Mouse (Mus musculus) CH12.LX (cell line): ENCODE data around the gene Tnfrsf21.

Experiments used
- BHLHE40 ChIP-seq: IDR thresholded peaks from 2 replicates; pipeline ENCODE4 v1.6.1; 2011; ENCODE audit warnings: mild to moderate bottlenecking, low read depth, low read length, improper control_type of control experiment
- CTCF ChIP-seq, 2 experiments: IDR thresholded peaks in 1 of 2; conservative IDR thresholded peaks in 1 of 2; 2 replicates each; pipeline ENCODE4 v1.5.1; 2011 to 2012; ENCODE audit warnings: low read depth in 2 of 2, low read length in 2 of 2, improper control_type of control experiment in 1 of 2, inconsistent platforms in 1 of 2, mild to moderate bottlenecking in 1 of 2, moderate library complexity in 1 of 2
- MAX ChIP-seq: IDR thresholded peaks from 2 replicates; pipeline ENCODE4 v1.6.1; 2011; ENCODE audit warnings: low read length, improper control_type of control experiment
- MAZ ChIP-seq: IDR thresholded peaks from 2 replicates; pipeline ENCODE4 v1.6.1; 2012; ENCODE audit warnings: low read depth, mild to moderate bottlenecking, inconsistent platforms, low read length, improper control_type of control experiment, moderate library complexity
- MEF2A ChIP-seq: IDR thresholded peaks from 2 replicates; pipeline ENCODE4 v1.6.1; 2014; ENCODE audit warnings: low read depth, mild to moderate bottlenecking, inconsistent platforms, low read length, improper control_type of control experiment, borderline replicate concordance
- NRF1 ChIP-seq: IDR thresholded peaks from 2 replicates; pipeline ENCODE4 v1.6.1; 2014; ENCODE audit warnings: low read depth, mild to moderate bottlenecking, inconsistent platforms, low read length, improper control_type of control experiment, moderate library complexity
- POLR2A ChIP-seq: IDR thresholded peaks from 2 replicates; pipeline ENCODE4 v1.6.1; 2011; ENCODE audit warnings: low read depth, mild to moderate bottlenecking, improper control_type of control experiment, low read length
- SMC3 ChIP-seq: IDR thresholded peaks from 2 replicates; pipeline ENCODE4 v1.6.1; 2011; ENCODE audit warnings: low read depth, low read length, improper control_type of control experiment
- TBP ChIP-seq: conservative IDR thresholded peaks from 2 replicates; pipeline ENCODE4 v1.6.1; 2011; ENCODE audit warnings: low read depth, low read length, improper control_type of control experiment
- UBTF ChIP-seq: IDR thresholded peaks from 2 replicates; pipeline ENCODE4 v1.6.1; 2012; ENCODE audit warnings: low read depth, mild to moderate bottlenecking, inconsistent platforms, low read length, improper control_type of control experiment, moderate library complexity
- USF1 ChIP-seq: IDR thresholded peaks from 2 replicates; pipeline ENCODE4 v1.6.1; 2014; ENCODE audit warnings: low read depth, mild to moderate bottlenecking, inconsistent platforms, low read length, improper control_type of control experiment

- TF ChIP-seq NRF1: no peak
- TF ChIP-seq TBP: no peak
- no peak for TF ChIP-seq POLR2A
- TF ChIP-seq CTCF (conservative IDR thresholded peaks at IDR 0.05 in 1 of 2, IDR thresholded peaks at IDR 0.05 in 1 of 2; ENCODE audit: low read depth in 2 of 2, low read length in 2 of 2): no peak
- TF ChIP-seq USF1: no peak
- TF ChIP-seq MAX: no peak
- TF ChIP-seq SMC3: no peak
- TF ChIP-seq UBTF: no peak
- no peak for TF ChIP-seq MAZ
- TF ChIP-seq MEF2A: no peak
- no peak for TF ChIP-seq BHLHE40
Measured at GRCm38 (mm10) chr17:43023637-43024217, 7.4 kb downstream of the Tnfrsf21 start.
